Mouse (Mus musculus) erythroblast, embryonic 14.5 days (primary cell): ENCODE measurements around the gene Bach2.

Source experiments
- GATA1 ChIP-seq: IDR thresholded peaks from 2 replicates; pipeline ENCODE4 v1.6.1; 2012; ENCODE audit warnings: low read length, inconsistent platforms, mixed read lengths
- TAL1 ChIP-seq: IDR thresholded peaks from 3 replicates; pipeline ENCODE4 v1.6.1; 2012; ENCODE audit warnings: low read length, inconsistent platforms, mixed read lengths

- TF ChIP-seq GATA1, result no peak
- TF ChIP-seq TAL1, result no peak
Observed at GRCm38 (mm10) chr4:32288036-32288860, 49.6 kb downstream of the Bach2 start.
